Mouse (Mus musculus): Measurements from ENCODE around the gene P3h1.
A peak's percentile ranks its signal among the peaks of the same experiment; 100 is the strongest.

GRCm38 (mm10) chr4:119247462-119248235 is 14.9 kb downstream of the P3h1 start:
- TF ChIP-seq CTCF (IDR thresholded peaks at IDR 0.05; ENCODE audit: borderline replicate concordance, insufficient read depth, low read length) (peak; percentile 96), POLR2A (IDR thresholded peaks at IDR 0.05; ENCODE audit: low read depth, low read length) (no peak)
